Mouse (Mus musculus) lung, adult 2 months (tissue): ENCODE measurements around the gene Tff1.

Experiments
- CTCF ChIP-seq: fragments of 200-500 bp; IDR thresholded peaks from 2 replicates; pipeline ENCODE4 v1.5.1; 2011; ENCODE audit warnings: mild to moderate bottlenecking, low read length, control low read depth; ENCODE audit not compliant: insufficient read depth
- POLR2A ChIP-seq: fragments of 200-500 bp; IDR thresholded peaks from 2 replicates; pipeline ENCODE4 v1.6.1; 2011; ENCODE audit warnings: low read depth, mild to moderate bottlenecking, control low read depth, low read length, borderline replicate concordance; ENCODE audit errors: extremely low read depth

DNA sequence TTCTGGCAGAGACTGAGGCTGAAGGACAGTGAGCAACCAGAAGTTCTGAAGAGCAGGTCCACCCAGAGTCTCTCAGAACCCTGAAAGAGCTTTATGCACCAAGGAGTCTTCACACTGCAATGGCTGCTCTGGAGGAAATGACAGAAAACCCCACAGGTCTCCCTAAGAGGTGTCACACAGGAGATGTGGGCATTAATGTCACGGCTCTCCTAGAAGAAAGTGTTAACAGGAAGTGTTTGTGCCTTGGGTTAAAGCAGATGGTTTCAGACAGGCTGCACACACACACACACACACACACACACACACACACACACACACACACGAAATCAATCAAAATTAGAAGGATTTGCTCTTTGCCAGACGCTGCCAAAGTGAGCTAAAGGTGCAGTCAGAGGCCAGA lies 28.8 kb downstream of the Tff1 start:
- no peak for TF ChIP-seq CTCF
- TF ChIP-seq POLR2A = no peak
